Mouse (Mus musculus) midbrain, embryonic 12.5 days (tissue): Measurements from ENCODE around the gene Pgc. TPM values are rescaled to one million over a fixed set of nuclear protein-coding genes. Genes with fewer than 3 reads are reported as not detected.

ENCODE experiments used
- ATAC-seq: fragments of 200-750 bp; cut with Nextera tagmentation; 2 replicates; pipeline ENCODE4 v1.8.0; 2017; ENCODE audit warnings: low read depth, moderate TSS enrichment, moderate library complexity; ENCODE audit not compliant: low FRiP score
- H3K27ac ChIP-seq: fragments of 300-500 bp; sonication (generic); replicated peaks from 2 replicates; pipeline ENCODE4 v1.5.1; 2016; ENCODE audit warnings: mild to moderate bottlenecking
- H3K27me3 ChIP-seq: fragments of 300-500 bp; sonication (generic); 2 replicates; pipeline ENCODE4 v1.6.1; 2016; ENCODE audit warnings: mild to moderate bottlenecking
- H3K36me3 ChIP-seq: fragments of 300-500 bp; sonication (generic); 2 replicates; pipeline ENCODE4 v1.6.1; 2016
- H3K4me1 ChIP-seq: fragments of 300-500 bp; sonication (generic); 2 replicates; pipeline ENCODE4 v1.6.1; 2016
- H3K4me2 ChIP-seq: fragments of 300-500 bp; sonication (generic); replicated peaks from 2 replicates; pipeline ENCODE4 v1.6.1; 2016; ENCODE audit warnings: mild to moderate bottlenecking, moderate library complexity
- H3K4me3 ChIP-seq: fragments of 300-500 bp; sonication (generic); 2 replicates; pipeline ENCODE4 v1.5.1; 2016; ENCODE audit warnings: mild to moderate bottlenecking
- H3K9ac ChIP-seq: fragments of 300-500 bp; sonication (generic); replicated peaks from 2 replicates; pipeline ENCODE4 v1.6.1; 2016; ENCODE audit warnings: mild to moderate bottlenecking, moderate library complexity
- H3K9me3 ChIP-seq: fragments of 300-500 bp; sonication (generic); 2 replicates; pipeline ENCODE4 v1.6.1; 2016; ENCODE audit warnings: mild to moderate bottlenecking
- WGBS: fragments of 180-500 bp; shearing (Covaris S2); methylation state at CpG from one replicate; pipeline ENCODE4 v1.1.7; 2016; 5-methylcytosine and 5-hydroxymethylcytosine counted together
- polyA plus RNA-seq: library from polyadenylated mRNA; unstranded; fragments of >200 nt; fragmentation: Nextera tagmentation; extraction: Ambion mirVana; gene quantifications from 2 replicates; pipeline ENCODE4 v1.2.1, GENCODE M21; 2016

Gene Pgc
- polyA plus RNA-seq, 1 experiment from 2014 or later = not detected

- Histone ChIP-seq H3K27me3 (peaks cover 5% of the 10 kb centered on the region; the same call in 1 of the 2 replicates), H3K9ac (no peak overlapping the region), H3K4me2 (no peak overlapping the region), H3K36me3 (no peaks in the 10 kb centered on the region), H3K4me3 (no peak overlapping the region), H3K27ac (no peak overlapping the region), H3K4me1 (no peaks in the 10 kb centered on the region), H3K9me3 (no peaks in the 10 kb centered on the region; the same call in 1 of the 2 replicates)
- no peak for ATAC-seq
- WGBS = 50% methylated on average over 6 of the region's 6 CpGs
Measured at GRCm38 (mm10) chr17:47756366-47756765, 29.7 kb downstream of the Pgc start.

- Histone ChIP-seq H3K9me3 (no peaks in the 10 kb centered on the region), H3K9ac (no peak overlapping the region), H3K36me3 (no peaks in the 10 kb centered on the region), H3K4me2 (no peak overlapping the region), H3K27ac (no peak overlapping the region), H3K27me3 (peaks cover 5% of the 10 kb centered on the region; the same call in 1 of the 2 replicates), H3K4me3 (no peak overlapping the region), H3K4me1 (no peaks in the 10 kb centered on the region)
- no peak for ATAC-seq
- WGBS = 88% methylated on average over 7 of the region's 7 CpGs
Measured at GRCm38 (mm10) chr17:47757056-47757610, 30.5 kb downstream of the Pgc start.

GRCm38 (mm10) chr17:47759702-47760410 lies 33.2 kb downstream of the Pgc start:
- Histone ChIP-seq H3K9ac (no peak overlapping the region), H3K9me3 (no peaks in the 10 kb centered on the region), H3K27me3 (peaks cover 5% of the 10 kb centered on the region; the same call in 1 of the 2 replicates), H3K4me1 (0 out of 2 replicates have a peak, but pooled peaks cover 4% of the 10 kb centered on the region), H3K36me3 (no peaks in the 10 kb centered on the region), H3K4me2 (no peak overlapping the region), H3K4me3 (no peak overlapping the region), H3K27ac (no peak overlapping the region)
- ATAC-seq = no peak
- 78% methylated on average over 15 of the region's 15 CpGs for WGBS

- WGBS = 83% methylated on average over 7 of the region's 7 CpGs
- H3K9ac ChIP-seq = no peak overlapping the region
Measured at GRCm38 (mm10) chr17:47762028-47762427, 35.4 kb downstream of the Pgc start.

GRCm38 (mm10) chr17:47762518-47763340 lies 36.1 kb downstream of the Pgc start:
- Histone ChIP-seq H3K4me2 (no peak overlapping the region), H3K4me1 (0 out of 2 replicates have a peak, but pooled peaks cover 4% of the 10 kb centered on the region), H3K36me3 (no peaks in the 10 kb centered on the region), H3K27me3 (no peaks in the 10 kb centered on the region), H3K27ac (0 out of 2 replicates have a peak overlapping the region, but pooled peaks have one; percentile 30), H3K9me3 (no peaks in the 10 kb centered on the region), H3K9ac (no peak overlapping the region), H3K4me3 (no peak overlapping the region)
- 74% methylated on average over 13 of the region's 13 CpGs for WGBS
- peak; percentile 54; the same call in 1 of the 2 replicates for ATAC-seq

More at GRCm38 (mm10) chr17:47762028-47762427, 35.4 kb downstream of the Pgc start:
- 0 out of 2 replicates have a peak, but pooled peaks cover 4% of the 10 kb centered on the region for H3K4me1 ChIP-seq
- H3K9me3 ChIP-seq = no peaks in the 10 kb centered on the region
- H3K27ac ChIP-seq = no peak overlapping the region
- H3K4me2 ChIP-seq = no peak overlapping the region
- H3K4me3 ChIP-seq = no peak overlapping the region
- no peak for ATAC-seq
- H3K36me3 ChIP-seq = no peaks in the 10 kb centered on the region
- peaks cover 5% of the 10 kb centered on the region; the same call in 1 of the 2 replicates for H3K27me3 ChIP-seq

GRCm38 (mm10) chr17:47765986-47766385 lies 39.3 kb downstream of the Pgc start:
- H3K27ac ChIP-seq = no peak overlapping the region
- no peak for ATAC-seq

GRCm38 (mm10) chr17:47766407-47767043 lies 39.9 kb downstream of the Pgc start:
- Histone ChIP-seq H3K27ac (no peak overlapping the region), H3K27me3 (peaks cover 3% of the 10 kb centered on the region; the same call in 1 of the 2 replicates), H3K9ac (no peak overlapping the region), H3K9me3 (no peaks in the 10 kb centered on the region), H3K4me2 (no peak overlapping the region), H3K4me1 (0 out of 2 replicates have a peak, but pooled peaks cover 4% of the 10 kb centered on the region), H3K36me3 (no peaks in the 10 kb centered on the region), H3K4me3 (no peak overlapping the region)
- WGBS = 93% methylated on average over 6 of the region's 6 CpGs
- no peak for ATAC-seq

More at GRCm38 (mm10) chr17:47765986-47766385, 39.3 kb downstream of the Pgc start:
- Histone ChIP-seq H3K4me1 (0 out of 2 replicates have a peak, but pooled peaks cover 4% of the 10 kb centered on the region), H3K9me3 (no peaks in the 10 kb centered on the region), H3K36me3 (no peaks in the 10 kb centered on the region), H3K9ac (no peak overlapping the region), H3K4me3 (no peak overlapping the region), H3K4me2 (no peak overlapping the region), H3K27me3 (peaks cover 3% of the 10 kb centered on the region; the same call in 1 of the 2 replicates)
- 81% methylated on average over 4 of the region's 4 CpGs for WGBS

GRCm38 (mm10) chr17:47767081-47767455 lies 40.4 kb downstream of the Pgc start:
- no peak overlapping the region for H3K4me2 ChIP-seq
- no peak overlapping the region for H3K27ac ChIP-seq
- H3K4me1 ChIP-seq = 0 out of 2 replicates have a peak, but pooled peaks cover 4% of the 10 kb centered on the region
- ATAC-seq = no peak
- WGBS = 71% methylated on average over 2 of the region's 2 CpGs
- peaks cover 3% of the 10 kb centered on the region; the same call in 1 of the 2 replicates for H3K27me3 ChIP-seq
- no peak overlapping the region for H3K4me3 ChIP-seq
- no peak overlapping the region for H3K9ac ChIP-seq
- H3K36me3 ChIP-seq = no peaks in the 10 kb centered on the region
- H3K9me3 ChIP-seq = peaks cover 3% of the 10 kb centered on the region

- ATAC-seq = no peak
- H3K9ac ChIP-seq = no peak overlapping the region
Measured at GRCm38 (mm10) chr17:47767456-47768141, 41.0 kb downstream of the Pgc start.

GRCm38 (mm10) chr17:47768707-47769276 lies 42.1 kb downstream of the Pgc start:
- H3K4me1 ChIP-seq = no peaks in the 10 kb centered on the region
- 56% methylated on average over 12 of the region's 12 CpGs for WGBS
- no peaks in the 10 kb centered on the region for H3K36me3 ChIP-seq

More at GRCm38 (mm10) chr17:47767456-47768141, 41.0 kb downstream of the Pgc start:
- no peaks in the 10 kb centered on the region for H3K36me3 ChIP-seq
- no peak overlapping the region for H3K4me3 ChIP-seq
- no peak overlapping the region for H3K4me2 ChIP-seq
- peaks cover 9% of the 10 kb centered on the region for H3K9me3 ChIP-seq
- no peak overlapping the region for H3K27ac ChIP-seq
- H3K27me3 ChIP-seq = peaks cover 3% of the 10 kb centered on the region; the same call in 1 of the 2 replicates
- 0 out of 2 replicates have a peak, but pooled peaks cover 4% of the 10 kb centered on the region for H3K4me1 ChIP-seq
- WGBS = 44% methylated on average over 17 of the region's 17 CpGs

More at GRCm38 (mm10) chr17:47768707-47769276, 42.1 kb downstream of the Pgc start:
- H3K27ac ChIP-seq = no peak overlapping the region
- no peak overlapping the region for H3K9ac ChIP-seq
- no peak for ATAC-seq
- H3K9me3 ChIP-seq = peaks cover 11% of the 10 kb centered on the region
- no peak overlapping the region for H3K4me3 ChIP-seq
- H3K4me2 ChIP-seq = no peak overlapping the region
- H3K27me3 ChIP-seq = peaks cover 3% of the 10 kb centered on the region; the same call in 1 of the 2 replicates
